ENCODE assay signal across 19 mouse cellular contexts in genomic region chr2:167723589-167724206, GRCm38 (mm10). TPM values are rescaled to one million over a fixed set of nuclear protein-coding genes. Genes with fewer than 3 reads are reported as not detected.
DNase-seq lines count a peak whose midpoint lies in the region; ATAC-seq and TF ChIP-seq lines count a peak whose summit lies in the region.
"Had no signal": no experiment of that assay in that cellular context is flagged by ENCODE, and none has a peak within 500 bp of the region (broad histone marks: within the 10 kb centered on the region; RNA-seq: fewer than 3 reads in every experiment).

No protein-coding gene starts in this region.

- H3K4me3 ChIP-seq in lung, postnatal 0 days (ENCODE audit: low read depth, low read length) = no peak overlapping the region
- no peak overlapping the region for H3K4me3 ChIP-seq in lung, adult 2 months (replicated peaks; ENCODE audit: extremely low read depth, low read depth, low read length)
- H3K4me3 ChIP-seq in hindbrain, embryonic 16.5 days (ENCODE audit: low read length) = no peak overlapping the region
- H3K4me3 ChIP-seq: embryonic facial prominence, embryonic 12.5 days; forebrain, embryonic 10.5 days; heart, adult 2 months; layer of hippocampus, adult 2 months; limb, embryonic 15.5 days; midbrain, embryonic 15.5 days; neural tube, embryonic 13.5 days had no signal

- H3K36me3 ChIP-seq in lung, postnatal 0 days (ENCODE audit: insufficient read depth, low read length) = no peaks in the 10 kb centered on the region
- H3K36me3 ChIP-seq in hindbrain, embryonic 16.5 days (ENCODE audit: control insufficient read depth, insufficient read depth, low read length) = no peaks in the 10 kb centered on the region
- H3K36me3 ChIP-seq: embryonic facial prominence, embryonic 12.5 days; forebrain, embryonic 10.5 days; limb, embryonic 15.5 days; midbrain, embryonic 15.5 days; neural tube, embryonic 13.5 days had no signal

- no peaks in the 10 kb centered on the region for H3K9me3 ChIP-seq in lung, postnatal 0 days (ENCODE audit: low read length)
- H3K9me3 ChIP-seq in hindbrain, embryonic 16.5 days (ENCODE audit: control insufficient read depth, low read length) = no peaks in the 10 kb centered on the region
- H3K9me3 ChIP-seq: embryonic facial prominence, embryonic 12.5 days; forebrain, embryonic 10.5 days; limb, embryonic 15.5 days; midbrain, embryonic 15.5 days; neural tube, embryonic 13.5 days had no signal

- TF ChIP-seq EP300 in lung, postnatal 0 days (IDR thresholded peaks at IDR 0.05) = no peak; the same call in 1 of the 2 replicates

- H3K9ac ChIP-seq in lung, postnatal 0 days (replicated peaks; ENCODE audit: low read depth) = no peak overlapping the region
- H3K9ac ChIP-seq in hindbrain, embryonic 16.5 days (ENCODE audit: low read depth, low read length) = no peak overlapping the region
- H3K9ac ChIP-seq: embryonic facial prominence, embryonic 12.5 days; limb, embryonic 15.5 days; midbrain, embryonic 15.5 days; neural tube, embryonic 13.5 days had no signal

- H3K27ac ChIP-seq in lung, postnatal 0 days (ENCODE audit: low read length) = no peak overlapping the region
- H3K27ac ChIP-seq in hindbrain, embryonic 16.5 days (ENCODE audit: low read depth, low read length) = no peak overlapping the region
- H3K27ac ChIP-seq: embryonic facial prominence, embryonic 12.5 days; forebrain, embryonic 10.5 days; heart, adult 2 months; layer of hippocampus, adult 2 months; limb, embryonic 15.5 days; midbrain, embryonic 15.5 days; neural tube, embryonic 13.5 days had no signal

- H3K27me3 ChIP-seq in lung, postnatal 0 days (replicated peaks; ENCODE audit: insufficient read depth, low read length) = no peaks in the 10 kb centered on the region
- no peaks in the 10 kb centered on the region for H3K27me3 ChIP-seq in hindbrain, embryonic 16.5 days (replicated peaks; ENCODE audit: control insufficient read depth, insufficient read depth, low read length)
- H3K27me3 ChIP-seq: embryonic facial prominence, embryonic 12.5 days; limb, embryonic 15.5 days; midbrain, embryonic 15.5 days; neural tube, embryonic 13.5 days had no signal

- TF ChIP-seq CTCF in lung, postnatal 0 days (IDR thresholded peaks at IDR 0.05) = no peak
- TF ChIP-seq CTCF in lung, adult 2 months (IDR thresholded peaks at IDR 0.05; ENCODE audit: insufficient read depth, low read length) = no peak

- H3K4me1 ChIP-seq in lung, postnatal 0 days (ENCODE audit: insufficient read depth, low read depth, low read length) = no peaks in the 10 kb centered on the region; the same call in 1 of the 2 replicates
- no peaks in the 10 kb centered on the region for H3K4me1 ChIP-seq in lung, adult 2 months (ENCODE audit: control insufficient read depth, insufficient read depth, low read length)
- H3K4me1 ChIP-seq in hindbrain, embryonic 16.5 days (ENCODE audit: control insufficient read depth, insufficient read depth, low read depth, low read length) = no peaks in the 10 kb centered on the region; the same call in 1 of the 2 replicates
- H3K4me1 ChIP-seq: midbrain, embryonic 15.5 days had no signal

- no peak for TF ChIP-seq POLR2A in lung, adult 2 months (IDR thresholded peaks at IDR 0.05; ENCODE audit: borderline replicate concordance, extremely low read depth, low read depth, low read length)

- WGBS in lung, postnatal 0 days = 74% methylated on average over 11 of the region's 11 CpGs
- 75% methylated on average over 11 of the region's 11 CpGs for WGBS in lung, adult 2 months
- WGBS in hindbrain, embryonic 16.5 days = 81% methylated on average over 11 of the region's 11 CpGs

- no peak overlapping the region for H3K4me2 ChIP-seq in lung, postnatal 0 days (replicated peaks; ENCODE audit: low read depth, low read length)
- H3K4me2 ChIP-seq in hindbrain, embryonic 16.5 days (ENCODE audit: low read length) = no peak overlapping the region
- H3K4me2 ChIP-seq: embryonic facial prominence, embryonic 12.5 days; limb, embryonic 15.5 days; midbrain, embryonic 15.5 days; neural tube, embryonic 13.5 days had no signal

- ATAC-seq in lung, postnatal 0 days = peak; percentile 37; the same call in 1 of the 2 replicates
- ATAC-seq in megakaryocyte, adult 5-6 weeks (ENCODE audit: poor library complexity, severe bottlenecking) = peak; percentile 79
- no peak for ATAC-seq in hindbrain, embryonic 16.5 days
- ATAC-seq: midbrain, embryonic 15.5 days had no signal

- no peak for DNase-seq in lung, postnatal 0 days (ENCODE audit: low spot score)
- no peak for DNase-seq in lung, adult 2 months
- DNase-seq in T-cell, adult 2 months (ENCODE audit: low spot score) = peak; percentile 41
- DNase-seq in thymus, postnatal 25 days = peak; percentile 40
- DNase-seq in gastrocnemius, postnatal 4 days (ENCODE audit: low spot score in 2 of 2) = no peak
- DNase-seq in spleen, postnatal 10 days (ENCODE audit: low spot score in 2 of 2) = no peak
- DNase-seq: adrenal gland, postnatal 10 days; cerebellum, postnatal 25 days; heart, adult 2 months; retina, postnatal 1 day; spleen, adult 18-20 months had no signal

RNA-seq across cellular contexts. Expression of gene Tmem189, which starts 34.1 kb away (rescaled TPM):
- polyA plus RNA-seq in lung, postnatal 0 days (2015; fragmentation: Nextera tagmentation; extraction: Ambion mirVana) = 51.7 and 55.1 TPM in 2 replicates
- polyA plus RNA-seq in lung, adult 2 months (2012; rRNA removed) = 113 and 138 TPM in 2 replicates
- total RNA-seq in megakaryocyte, adult 5-6 weeks (2015) = 25.1 and 35.7 TPM in 2 replicates
- 40.6 and 43.1 TPM in 2 replicates for total RNA-seq in megakaryocyte, adult 5-6 weeks (2017)
- 10 to 100 TPM; 27.4 to 28.0 TPM for total RNA-seq in gastrocnemius, postnatal 4 days (2021)
- 37.1 and 39.3 TPM in 2 replicates for polyA plus RNA-seq in hindbrain, embryonic 16.5 days (2015; fragmentation: Nextera tagmentation; extraction: Ambion mirVana)

RNA-seq across cellular contexts. Expression of gene Cebpb, which starts 35.0 kb away (rescaled TPM):
- 108 and 122 TPM in 2 replicates for polyA plus RNA-seq in lung, postnatal 0 days (2015; fragmentation: Nextera tagmentation; extraction: Ambion mirVana)
- 295 and 767 TPM in 2 replicates for polyA plus RNA-seq in lung, adult 2 months (2012; rRNA removed)
- total RNA-seq in megakaryocyte, adult 5-6 weeks (2015) = 79.3 and 125 TPM in 2 replicates
- total RNA-seq in megakaryocyte, adult 5-6 weeks (2017) = 55.5 and 59.5 TPM in 2 replicates
- total RNA-seq in gastrocnemius, postnatal 4 days (2021) = 10 to 100 TPM; 25.7 to 35.7 TPM
- 0.15 and 0.22 TPM in 2 replicates for polyA plus RNA-seq in hindbrain, embryonic 16.5 days (2015; fragmentation: Nextera tagmentation; extraction: Ambion mirVana)

Comparison
In these comparisons a context has a peak if more than half of its experiments do, and no peak if none do; other contexts are left out.
1. DNase-seq: peak in T-cell, adult 2 months (single experiment) and thymus, postnatal 25 days (single experiment); none in lung, postnatal 0 days (single experiment), lung, adult 2 months (single experiment), gastrocnemius, postnatal 4 days (0 of 2) and spleen, postnatal 10 days (0 of 2).
2. RNA of gene Cebpb, which starts 35.0 kb away (polyA plus RNA-seq): 295 to 767 TPM in lung, adult 2 months and 108 to 122 TPM in lung, postnatal 0 days; 0.15 to 0.22 TPM in hindbrain, embryonic 16.5 days; every median in the first group is over 10 times any median in the second.